Mouse (Mus musculus) spleen, postnatal 10 days (tissue): ENCODE data around the gene Dync1i1.

ENCODE experiments used
- DNase-seq, 2 experiments: peaks; one replicate each; pipeline ENCODE4 v3.0.0; 2021 to 2022; ENCODE audit warnings: low spot score in 2 of 2

The Dync1i1 gene

GRCm38 (mm10) chr6:5966806-5967445 is 241.5 kb downstream of the Dync1i1 start:
- DNase-seq = no peak

GRCm38 (mm10) chr6:5967545-5967944 is 242.1 kb downstream of the Dync1i1 start:
- DNase-seq = no peak

GRCm38 (mm10) chr6:5969613-5970012 is 244.2 kb downstream of the Dync1i1 start:
- DNase-seq = no peak

- DNase-seq = no peak
Observed at GRCm38 (mm10) chr6:5976241-5976640, 250.8 kb downstream of the Dync1i1 start.

GRCm38 (mm10) chr6:5977238-5977920 is 251.9 kb downstream of the Dync1i1 start:
- no peak for DNase-seq

GRCm38 (mm10) chr6:5991243-5991642 is 265.8 kb downstream of the Dync1i1 start:
- no peak for DNase-seq

- no peak for DNase-seq
Observed at GRCm38 (mm10) chr6:5991817-5992755, 266.6 kb downstream of the Dync1i1 start.

- DNase-seq = no peak
Observed at GRCm38 (mm10) chr6:5993056-5993455, 267.6 kb downstream of the Dync1i1 start.

- DNase-seq = no peak
Observed at GRCm38 (mm10) chr6:5997535-5997934, 272.1 kb downstream of the Dync1i1 start.

GRCm38 (mm10) chr6:6002061-6002460 is 276.6 kb downstream of the Dync1i1 start:
- DNase-seq = no peak

GRCm38 (mm10) chr6:6004756-6005485 is 279.5 kb downstream of the Dync1i1 start:
- no peak for DNase-seq

GRCm38 (mm10) chr6:6005762-6006431 is 280.5 kb downstream of the Dync1i1 start:
- DNase-seq = peak; percentile 16 to 58

GRCm38 (mm10) chr6:6011364-6011763 is 285.9 kb downstream of the Dync1i1 start:
- DNase-seq = no peak

GRCm38 (mm10) chr6:6015616-6016015 is 290.2 kb downstream of the Dync1i1 start:
- no peak for DNase-seq

GRCm38 (mm10) chr6:6016931-6017330 is 291.5 kb downstream of the Dync1i1 start:
- no peak for DNase-seq

- DNase-seq = no peak
Observed at GRCm38 (mm10) chr6:6023976-6024375, 298.5 kb downstream of the Dync1i1 start.

GRCm38 (mm10) chr6:6027664-6028063 is 302.2 kb downstream of the Dync1i1 start:
- no peak for DNase-seq

- DNase-seq = no peak
Observed at GRCm38 (mm10) chr6:6038773-6039550, 313.5 kb downstream of the Dync1i1 start.

- DNase-seq = no peak
Observed at GRCm38 (mm10) chr6:6046729-6047424, 321.4 kb downstream of the Dync1i1 start.

GRCm38 (mm10) chr6:6052696-6053095 is 327.3 kb downstream of the Dync1i1 start:
- DNase-seq = no peak
